Mouse (Mus musculus) heart, adult 9 months (tissue): ENCODE measurements around the gene 4933427D14Rik.
"Not testable (repeated sequence)": the region's sequence is repeated elsewhere in the genome, so short reads cannot be mapped to it uniquely, and the experiment has no call there.

Source experiments
- DNase-seq, 2 experiments: peaks; one replicate each; pipeline ENCODE4 v3.0.0; 2022; ENCODE audit warnings: low spot score in 2 of 2

Gene 4933427D14Rik

DNA sequence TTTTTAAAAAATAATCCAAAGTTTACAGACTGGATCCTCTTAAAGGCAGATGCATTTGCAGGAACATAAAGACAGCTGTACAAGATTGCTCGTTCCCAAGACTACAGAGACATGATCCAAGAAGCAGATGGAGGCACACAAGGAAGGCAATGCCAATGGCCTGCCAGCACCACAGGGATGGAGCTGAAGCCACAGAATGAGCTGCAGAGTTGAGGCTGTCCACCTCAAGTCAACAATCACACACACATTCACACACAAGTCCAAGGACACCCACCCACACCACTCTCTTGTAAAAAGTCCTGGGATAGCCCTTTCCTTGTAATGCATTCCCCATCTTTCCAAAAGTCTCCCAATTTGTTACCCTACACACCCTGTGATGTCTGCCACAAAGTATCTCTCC is 3.8 kb downstream of the 4933427D14Rik start:
- DNase-seq: no peak

DNA sequence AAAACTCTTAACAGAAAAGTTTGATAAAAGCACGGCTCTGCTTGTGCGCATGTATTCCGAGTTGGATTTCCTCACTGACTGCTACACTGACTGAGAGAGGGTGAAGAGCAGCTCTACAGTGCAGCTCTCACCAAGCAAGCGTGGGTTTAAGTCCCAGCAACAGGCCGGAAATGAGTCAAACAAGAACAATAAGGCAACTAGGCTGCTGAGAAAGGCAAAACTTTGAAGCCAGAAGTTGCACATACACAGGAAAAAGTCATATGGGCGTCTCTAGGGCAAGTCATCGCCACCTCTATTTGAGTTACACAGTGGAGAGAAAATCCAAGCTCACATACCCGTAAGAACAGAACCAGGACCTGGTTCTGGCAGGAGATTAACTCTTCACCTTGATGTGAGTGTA is 10.8 kb downstream of the 4933427D14Rik start:
- DNase-seq: no peak

DNA sequence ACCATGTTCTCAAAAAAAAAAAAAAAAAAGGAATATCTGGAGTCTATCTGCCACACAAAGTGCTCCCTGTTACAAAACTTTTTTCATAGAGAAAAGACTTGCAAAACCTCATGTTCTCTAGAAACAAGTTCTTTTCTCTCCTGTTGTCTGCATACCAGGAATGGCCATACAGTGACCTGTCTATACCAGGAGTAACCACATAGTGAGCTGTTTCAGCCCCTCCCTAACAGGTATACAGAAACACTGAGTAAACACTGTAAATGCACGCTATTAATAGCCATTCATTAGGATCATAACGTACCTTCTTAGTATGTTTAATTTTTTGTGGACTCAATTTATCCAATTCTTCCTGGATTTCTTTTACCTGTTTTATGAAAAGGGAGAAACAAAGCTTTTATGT is 13.0 kb downstream of the 4933427D14Rik start:
- no peak for DNase-seq

DNA sequence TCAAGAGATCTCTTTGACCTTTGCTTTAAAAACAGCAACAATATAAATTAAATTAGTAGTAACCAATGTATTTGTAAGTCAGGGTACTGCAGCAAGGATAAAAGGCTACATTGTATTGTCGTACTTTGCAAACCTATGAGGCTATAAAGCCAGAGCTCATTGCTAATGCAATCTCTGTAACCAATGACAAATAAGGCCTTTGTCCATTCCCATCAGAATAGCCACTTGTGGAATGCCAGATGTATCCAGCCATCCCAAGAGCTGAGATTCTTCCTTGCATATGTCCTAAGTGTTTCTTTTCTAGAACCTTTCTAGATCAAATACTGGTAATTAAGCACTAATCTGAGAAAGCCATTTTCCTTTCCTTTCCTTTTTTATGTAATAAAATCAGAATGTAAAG is 16.4 kb downstream of the 4933427D14Rik start:
- DNase-seq: no peak

DNA sequence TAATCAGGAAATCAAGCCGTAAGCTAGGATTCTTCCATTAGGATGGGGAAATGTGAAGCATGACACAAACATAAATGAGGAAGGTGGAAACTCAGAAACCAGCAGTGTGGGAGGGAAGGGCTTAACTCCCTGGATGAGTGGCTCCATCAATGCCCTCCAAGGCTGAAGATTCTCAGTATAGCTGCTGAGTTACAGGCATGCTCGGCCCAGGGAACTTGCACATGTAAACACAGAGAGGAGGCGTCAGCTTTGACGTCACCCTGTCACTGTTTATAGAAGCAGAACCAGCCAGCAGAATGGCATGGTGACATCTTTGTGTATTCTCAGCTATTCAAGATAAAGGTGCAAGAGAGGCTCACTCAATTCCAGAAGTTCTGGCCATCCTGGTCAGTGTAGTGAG is 23.0 kb downstream of the 4933427D14Rik start:
- no peak for DNase-seq

DNA sequence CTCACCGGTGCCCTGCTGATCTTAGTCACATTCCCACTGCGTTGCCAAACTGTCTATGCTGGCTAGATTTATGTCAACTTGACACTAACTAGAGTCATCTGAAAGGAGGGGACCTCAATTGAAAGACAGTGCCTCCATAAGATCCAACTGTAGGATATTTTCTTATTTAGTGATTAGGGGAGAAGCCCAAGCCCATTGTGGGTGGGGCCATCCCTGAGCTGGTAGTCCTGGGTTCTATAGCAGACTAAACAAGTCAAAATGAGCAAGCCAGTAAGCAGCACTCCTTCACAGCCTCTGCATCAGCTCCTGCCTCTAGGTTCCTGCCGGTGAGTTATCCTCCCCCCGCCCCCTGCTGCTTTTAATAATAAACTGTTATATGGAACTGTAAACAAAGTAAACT is 26.1 kb downstream of the 4933427D14Rik start:
- no peak for DNase-seq

DNA sequence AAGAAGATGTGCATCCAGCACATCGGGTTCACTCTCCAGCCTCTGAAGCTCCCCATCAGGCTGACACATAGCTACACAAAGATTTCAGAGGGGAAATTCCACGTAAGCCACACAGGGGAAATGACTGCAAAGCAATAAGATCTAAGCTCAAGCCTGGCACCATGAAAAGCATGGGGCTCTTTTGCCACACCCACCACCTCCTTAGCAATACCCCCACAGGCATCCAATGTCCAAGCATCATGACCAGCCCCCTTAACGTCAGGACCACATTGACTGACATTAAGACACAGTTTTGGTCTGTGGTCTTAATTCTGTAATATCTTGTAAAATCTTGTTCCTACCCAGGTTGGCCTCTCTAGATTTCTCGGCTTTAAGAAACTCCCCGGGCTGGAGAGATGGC is 26.7 kb downstream of the 4933427D14Rik start:
- no peak for DNase-seq

DNA sequence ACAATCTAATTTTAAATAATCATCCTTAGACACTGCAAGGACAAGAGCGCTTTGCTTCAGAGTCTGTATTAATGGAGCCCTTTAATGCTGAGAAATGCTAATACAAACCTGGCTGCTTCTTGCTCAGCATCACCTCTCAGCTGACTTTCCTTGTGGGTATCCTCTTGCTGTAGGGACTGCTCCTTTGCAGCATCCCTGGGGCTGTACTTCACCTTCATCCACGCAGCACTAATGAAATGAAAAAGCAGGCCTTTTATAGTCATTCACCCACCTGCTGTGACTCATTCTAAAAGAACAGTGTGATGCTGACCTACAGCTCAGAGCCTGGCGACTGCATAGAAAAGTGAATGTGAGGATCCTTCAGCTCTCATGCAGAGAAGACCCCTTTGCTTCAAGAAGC is 30.7 kb downstream of the 4933427D14Rik start:
- DNase-seq: no peak

DNA sequence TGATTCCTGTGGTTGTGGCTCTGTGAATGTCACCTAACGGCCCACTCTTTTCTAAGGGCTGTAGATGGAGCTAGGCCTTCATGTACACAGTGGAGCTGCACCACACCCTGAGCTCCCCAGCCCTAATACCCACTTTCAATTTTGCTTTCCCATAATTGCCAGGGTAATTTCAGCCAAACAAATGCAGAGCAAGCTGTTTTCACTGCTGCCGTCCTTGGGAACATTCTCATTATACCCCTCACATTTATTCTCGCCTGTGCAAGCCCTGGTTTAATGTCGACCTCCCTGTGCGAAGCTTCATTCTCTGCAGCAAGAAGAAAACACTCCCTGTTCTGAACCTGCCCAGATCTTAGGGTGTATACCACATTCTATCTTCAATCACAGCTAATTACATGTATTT is 31.3 kb downstream of the 4933427D14Rik start:
- no peak for DNase-seq

DNA sequence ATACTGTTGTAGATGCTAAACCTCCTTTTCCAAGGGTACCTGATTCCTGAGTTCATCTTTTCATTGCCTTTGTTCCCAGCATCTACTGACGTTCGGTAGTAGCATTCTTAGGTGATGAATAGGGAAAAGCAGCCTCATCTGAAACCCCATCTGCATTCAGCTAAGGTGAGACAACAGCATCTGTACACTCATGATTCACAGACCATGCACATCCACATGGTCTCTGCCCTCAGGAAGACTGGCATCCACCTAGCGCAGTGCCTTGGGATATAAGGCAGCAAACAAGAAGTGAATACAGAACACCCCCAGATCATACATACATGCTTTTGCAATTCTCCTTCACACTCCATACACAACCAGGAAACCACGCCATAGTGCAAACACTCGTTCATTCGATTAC is 32.5 kb downstream of the 4933427D14Rik start:
- no peak for DNase-seq

DNA sequence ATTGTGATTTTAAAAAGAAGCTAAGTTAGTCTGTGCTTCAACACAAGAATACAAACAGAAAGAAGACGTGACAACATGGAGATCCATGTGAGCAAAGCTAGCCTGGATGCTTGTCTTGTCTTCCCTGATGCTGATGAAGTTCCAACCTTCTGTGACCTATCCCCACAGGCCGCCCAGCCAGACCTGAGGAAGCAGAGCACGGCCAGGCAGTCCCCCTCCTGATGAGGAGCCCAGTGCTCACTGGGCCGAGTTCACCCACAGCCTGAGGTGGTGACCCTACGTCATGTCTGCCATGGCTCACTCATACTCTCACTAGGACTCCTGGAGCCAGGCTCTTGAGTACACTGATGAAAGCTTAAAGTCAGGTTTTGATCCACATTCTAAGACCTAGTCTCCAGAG is 33.8 kb downstream of the 4933427D14Rik start:
- no peak for DNase-seq

DNA sequence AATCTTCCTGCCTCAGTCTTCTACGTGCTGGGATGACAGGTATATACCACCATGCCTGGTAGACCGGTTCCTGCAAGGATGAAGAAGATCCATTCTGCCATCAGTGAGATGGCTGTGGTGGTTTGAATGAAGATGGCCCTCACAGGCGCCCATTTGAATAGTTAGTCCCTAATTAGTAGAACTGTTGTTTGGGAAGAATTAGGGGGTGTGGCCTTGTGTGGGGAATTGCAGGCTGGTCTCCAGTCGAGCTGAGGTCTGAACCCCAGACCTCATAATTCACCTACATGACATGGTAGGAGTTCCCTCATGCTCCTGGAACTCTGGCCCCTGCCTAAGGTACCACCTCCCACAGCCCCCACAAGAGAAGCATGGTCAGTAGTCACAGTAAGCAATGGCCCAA is 35.4 kb downstream of the 4933427D14Rik start:
- DNase-seq: not testable (repeated sequence)

DNA sequence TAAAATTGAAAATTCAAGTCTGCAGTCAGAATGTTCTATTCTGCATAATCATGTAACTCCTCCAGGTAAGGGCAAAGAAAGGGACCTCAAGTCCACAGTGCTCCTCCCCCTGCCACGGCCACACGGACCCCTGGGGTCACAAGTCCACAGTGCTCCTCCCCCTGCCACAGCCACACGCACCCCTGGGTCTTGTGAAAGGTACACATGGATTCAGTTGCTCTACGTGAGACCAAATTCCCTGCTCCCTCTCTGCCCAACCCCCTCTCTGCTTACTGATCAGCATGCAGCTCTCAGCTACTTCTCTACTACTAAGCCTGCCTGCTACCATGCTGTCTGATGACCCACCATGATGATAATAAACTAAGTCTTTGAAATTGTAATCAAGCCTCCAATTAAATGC is 37.4 kb downstream of the 4933427D14Rik start:
- no peak for DNase-seq

DNA sequence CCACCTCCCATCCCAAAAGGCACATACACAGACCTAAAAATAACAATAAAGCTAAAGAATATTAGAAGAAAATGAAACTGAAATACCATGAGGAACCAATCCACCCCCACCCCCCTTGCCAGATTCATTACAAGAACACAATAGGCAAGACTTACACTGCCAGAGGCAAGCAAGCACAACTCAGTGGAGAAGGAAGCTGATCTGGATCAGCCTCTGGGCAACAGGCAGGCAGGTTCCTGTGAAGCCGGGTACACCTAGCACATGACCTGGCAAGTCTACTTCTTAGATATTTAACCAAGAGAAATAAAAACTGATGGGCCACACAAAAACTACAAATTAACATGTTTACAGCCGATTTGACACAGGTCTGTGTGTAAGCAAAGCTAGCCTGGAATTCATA is 44.1 kb downstream of the 4933427D14Rik start:
- no peak for DNase-seq

DNA sequence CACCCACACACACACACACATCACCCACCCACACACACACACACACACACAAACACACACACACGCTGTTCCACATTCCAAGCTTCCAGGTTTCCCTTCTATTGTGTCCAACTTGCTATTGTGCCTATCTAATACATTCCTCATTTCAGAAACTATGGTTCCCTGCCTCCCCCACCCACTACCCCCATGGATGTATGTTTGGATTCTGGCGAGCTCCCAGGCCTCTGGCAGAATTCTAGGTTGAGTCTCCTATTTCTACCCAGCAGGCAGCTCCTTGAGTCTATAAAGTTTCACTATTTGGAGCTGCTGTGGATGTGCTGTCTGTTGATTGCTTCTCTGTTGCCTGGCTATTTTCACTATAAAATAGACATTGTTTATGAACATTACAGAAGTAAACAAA is 50.6 kb downstream of the 4933427D14Rik start:
- DNase-seq: no peak

DNA sequence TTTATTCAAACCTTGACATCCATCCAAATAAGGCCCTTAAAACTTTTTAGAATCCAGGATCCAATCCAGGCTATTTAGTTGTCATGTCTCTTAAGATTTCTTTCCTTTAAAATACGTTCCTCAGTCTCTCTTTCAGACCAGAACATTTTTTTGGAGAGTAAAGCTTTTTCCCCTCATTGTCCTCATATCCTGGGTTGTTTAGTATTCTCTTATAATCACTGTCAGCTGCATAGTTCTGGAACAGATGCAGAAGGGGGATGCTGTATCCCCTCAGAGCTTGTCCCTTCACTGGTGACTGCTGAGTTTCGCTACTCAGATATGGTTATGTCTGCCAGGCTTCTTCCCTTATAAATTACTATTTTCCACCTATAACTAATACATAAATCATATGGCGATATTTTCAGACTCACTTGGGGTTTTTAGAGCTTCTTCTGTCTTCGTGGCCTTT is 51.3 kb downstream of the 4933427D14Rik start:
- DNase-seq: no peak

DNA sequence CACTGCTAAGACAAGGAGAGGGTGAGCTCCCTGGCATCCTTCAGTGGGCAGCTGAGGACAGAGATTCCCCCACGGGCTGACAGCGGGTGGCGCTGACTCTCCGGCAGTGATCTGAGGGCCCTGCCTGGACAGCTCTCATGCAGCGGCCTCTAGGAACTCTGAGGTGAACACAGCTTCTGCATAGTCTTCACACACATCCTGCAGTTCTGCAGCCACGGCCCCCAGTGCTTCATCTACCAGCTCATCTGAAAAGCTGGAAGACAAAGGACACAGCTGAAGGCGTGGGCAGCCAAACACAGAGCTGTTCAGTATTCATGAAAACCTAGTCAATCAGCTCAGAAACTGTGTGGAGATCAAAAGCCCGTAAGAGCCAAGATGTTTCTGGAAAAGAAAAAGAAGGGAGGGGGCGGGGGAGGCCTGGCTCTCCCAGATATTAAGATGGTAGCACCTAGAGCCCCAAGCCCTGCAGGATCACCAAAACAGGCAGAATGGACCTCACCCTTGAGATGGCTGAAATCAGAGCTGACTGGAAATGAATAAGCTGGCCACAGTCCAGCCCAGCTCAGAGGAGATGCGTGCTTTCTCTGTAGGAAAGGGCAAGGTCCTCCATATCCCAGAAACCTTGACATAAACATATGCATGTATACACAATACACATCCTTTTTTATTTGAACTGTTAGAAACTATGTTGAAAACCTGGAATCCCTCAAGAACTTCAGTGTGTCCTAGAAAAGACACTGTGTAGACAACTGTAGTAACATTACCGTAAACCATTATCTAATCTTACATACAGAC is 51.9 kb downstream of the 4933427D14Rik start:
- DNase-seq: no peak

DNA sequence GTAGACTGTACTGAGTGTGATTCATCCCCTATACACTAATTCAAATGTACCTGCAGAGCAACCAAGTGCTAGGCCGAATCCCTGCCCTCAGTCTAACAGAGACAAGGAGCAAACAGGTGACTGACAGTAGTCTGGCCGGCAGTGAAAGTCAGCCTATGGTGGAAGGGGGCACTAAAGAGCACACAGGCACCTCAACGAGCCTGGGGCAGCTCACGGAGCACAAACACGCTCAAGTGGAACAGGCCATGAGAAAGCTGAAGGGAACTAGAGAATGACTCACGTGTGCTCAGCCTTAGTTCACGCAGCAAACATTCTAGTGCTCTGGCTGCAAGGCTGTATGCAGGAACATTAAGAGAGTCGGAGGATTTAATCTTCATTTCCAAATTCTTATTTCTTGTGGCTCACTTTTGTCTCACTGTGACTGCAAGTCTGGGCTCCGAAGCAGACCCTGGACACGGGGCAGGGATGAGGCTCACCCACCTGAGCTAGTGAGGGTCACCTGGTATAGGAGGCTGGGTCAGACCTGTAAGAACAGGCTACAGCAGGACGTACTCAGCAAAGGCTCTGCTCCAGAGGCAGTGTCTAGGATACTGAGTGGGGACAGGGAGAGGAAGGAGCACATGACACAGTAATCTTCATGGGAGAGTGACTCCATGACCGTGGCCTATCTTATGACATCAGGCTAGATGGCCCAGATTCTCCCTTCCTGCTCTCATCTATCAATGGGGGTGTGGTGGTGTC is 54.0 kb downstream of the 4933427D14Rik start:
- DNase-seq: no peak

DNA sequence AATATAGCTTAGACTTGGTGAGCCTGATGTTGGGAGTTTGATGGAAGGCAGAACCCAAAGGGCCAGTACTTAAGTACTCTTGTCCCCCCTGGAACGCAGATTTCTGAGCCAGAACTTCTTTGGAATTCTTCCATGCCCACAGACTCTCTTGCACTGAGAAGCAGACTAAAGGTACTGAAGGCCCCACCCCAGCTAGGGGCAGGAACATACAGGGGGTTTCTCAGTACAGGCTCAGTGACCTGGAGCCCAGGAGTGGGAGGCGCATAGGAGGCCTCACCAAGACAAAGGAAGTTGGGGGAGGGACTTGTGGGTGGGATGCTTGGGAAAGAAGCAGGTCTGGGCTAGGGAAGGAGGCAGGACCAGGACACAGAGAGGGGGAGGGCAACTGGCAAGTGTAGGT is 56.1 kb downstream of the 4933427D14Rik start:
- no peak for DNase-seq

DNA sequence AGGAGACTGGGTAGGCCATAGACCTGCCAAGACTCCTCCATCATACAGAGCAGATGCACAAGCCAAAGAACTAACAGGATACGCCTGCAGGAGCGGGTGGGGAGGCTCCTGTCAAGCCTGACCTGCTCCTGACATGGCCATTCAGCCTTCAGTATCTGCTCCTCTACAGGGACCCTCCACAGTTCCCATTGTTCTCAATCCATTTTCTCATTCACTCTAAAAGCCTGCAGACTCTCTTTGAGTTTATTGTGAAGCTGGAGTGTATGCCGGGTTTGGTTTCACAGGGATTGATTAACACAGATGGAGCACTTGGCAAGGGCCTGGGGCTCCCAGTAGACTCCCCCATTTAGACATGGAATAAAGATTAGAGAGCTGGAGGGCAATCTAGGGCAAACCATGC is 59.3 kb downstream of the 4933427D14Rik start:
- no peak for DNase-seq

DNA sequence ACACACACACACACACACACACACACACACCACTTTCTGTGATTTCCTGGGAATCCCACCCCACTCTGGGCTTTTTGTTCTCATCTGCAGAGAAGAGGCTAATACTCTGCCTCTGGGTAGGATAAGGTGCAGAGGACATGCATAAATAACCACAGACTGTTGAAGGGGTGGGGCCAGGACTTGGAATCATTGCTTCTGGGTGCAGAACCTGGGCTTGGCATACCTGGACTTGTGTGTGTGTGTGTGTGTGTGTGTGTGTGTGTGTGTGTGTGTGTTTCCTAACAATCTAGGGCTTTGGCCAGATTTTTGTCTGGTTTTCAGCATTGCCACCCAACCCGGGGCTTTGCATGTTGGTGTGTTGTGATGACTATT is 61.4 kb downstream of the 4933427D14Rik start:
- DNase-seq: no peak

DNA sequence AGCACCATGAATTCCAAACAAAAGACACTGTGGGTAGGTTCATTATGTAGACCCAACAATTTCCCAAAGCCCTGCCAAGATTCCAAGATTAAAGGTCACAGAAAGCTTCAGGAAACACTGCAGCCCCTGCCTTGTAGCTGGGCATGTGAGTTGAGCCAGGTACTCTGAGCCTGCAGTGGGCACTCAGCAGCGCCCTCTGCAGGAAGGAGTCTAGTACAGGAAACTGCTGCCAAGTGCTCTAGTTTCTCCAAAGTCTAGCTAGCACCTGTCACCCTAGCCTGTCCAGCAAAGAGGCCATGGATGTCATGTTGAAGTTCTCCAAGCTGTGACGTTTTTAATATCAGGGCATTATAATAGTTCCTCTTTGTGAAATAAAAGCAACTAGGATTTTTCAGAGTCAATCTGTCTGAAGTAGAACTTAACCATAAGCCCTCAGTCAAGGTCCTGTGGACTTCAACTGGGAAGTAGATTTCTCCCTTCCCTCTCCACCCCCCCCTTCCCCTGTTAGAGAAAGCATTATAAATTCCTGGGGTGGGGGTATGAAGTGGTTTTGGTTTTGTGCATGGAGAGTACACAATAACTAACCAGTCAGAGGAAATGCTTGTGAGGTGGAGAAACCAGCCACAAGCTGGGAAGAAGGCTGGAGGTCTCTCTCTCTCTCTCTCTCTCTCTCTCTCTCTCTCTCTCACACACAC is 61.9 kb downstream of the 4933427D14Rik start:
- peak in 1 of 2 experiments; percentile 31 for DNase-seq

DNA sequence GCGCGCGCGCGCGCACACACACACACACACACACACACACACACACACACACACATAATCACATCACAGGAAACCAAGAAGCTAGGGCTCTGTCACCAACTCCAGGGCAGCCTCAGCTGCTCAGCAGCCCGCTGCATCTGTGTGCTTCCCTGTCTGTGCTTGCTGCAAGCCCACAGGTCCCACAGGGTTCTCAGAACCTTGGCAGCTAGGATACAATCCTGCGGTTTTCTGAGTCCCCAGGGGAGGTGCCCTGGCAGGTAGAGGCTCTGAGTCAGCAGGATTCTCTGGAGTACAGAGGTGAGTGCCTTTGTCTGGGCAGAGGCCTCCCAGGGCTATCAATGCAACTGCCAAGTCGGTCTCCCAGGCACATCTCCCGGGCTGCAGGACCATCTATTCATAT is 64.4 kb downstream of the 4933427D14Rik start:
- no peak for DNase-seq
